Mouse (Mus musculus): ENCODE data around the gene Stmn1. TPM values are rescaled to one million over a fixed set of nuclear protein-coding genes. Genes with fewer than 3 reads are reported as not detected.

Gene Stmn1
- total and polyA plus RNA-seq, 2 experiments from 2014 or later, result 1,269 to 6,261 TPM

GRCm38 (mm10) chr4:134465789-134466188, 2.3 kb upstream of the Stmn1 start:
- DNase-seq (ENCODE audit: low spot score), result peak; percentile 59
- no peaks in the 10 kb centered on the region for H3K27me3 ChIP-seq (ENCODE audit: insufficient read depth, low read length)
- no peaks in the 10 kb centered on the region for H3K36me3 ChIP-seq (ENCODE audit: insufficient read depth, low read length)
- H3K9ac ChIP-seq (replicated peaks; ENCODE audit: low read length, poor library complexity, severe bottlenecking), result peak overlapping the region; percentile 37; the same call in 1 of the 2 replicates
- no peak for ATAC-seq (ENCODE audit: low FRiP score)
- no peaks in the 10 kb centered on the region for H3K9me3 ChIP-seq (ENCODE audit: low read length)
- TF ChIP-seq CTCF (IDR thresholded peaks at IDR 0.05), result no peak
- H3K4me1 ChIP-seq (ENCODE audit: insufficient read depth, low read length), result peaks cover 9% of the 10 kb centered on the region; the same call in 1 of the 2 replicates
- WGBS, result 14% methylated on average over 12 of the region's 12 CpGs
- H3K27ac ChIP-seq (ENCODE audit: low read depth, low read length), result peak overlapping the region; percentile 99
- H3K4me2 ChIP-seq (ENCODE audit: low read depth, low read length, poor library complexity, severe bottlenecking), result peak overlapping the region; percentile 5
- 0 out of 2 replicates have a peak overlapping the region, but pooled peaks have one; percentile 12 for H3K4me3 ChIP-seq (ENCODE audit: low read depth, low read length)

GRCm38 (mm10) chr4:134466381-134467262, 1.5 kb upstream of the Stmn1 start:
- Histone ChIP-seq H3K4me2 (ENCODE audit: low read depth, low read length, poor library complexity, severe bottlenecking) (peak overlapping the region; percentile 86), H3K9ac (replicated peaks; ENCODE audit: low read length, poor library complexity, severe bottlenecking) (peak overlapping the region; percentile 99), H3K9me3 (ENCODE audit: low read length) (no peaks in the 10 kb centered on the region), H3K27me3 (ENCODE audit: insufficient read depth, low read length) (no peaks in the 10 kb centered on the region), H3K4me1 (ENCODE audit: insufficient read depth, low read length) (peaks cover 16% of the 10 kb centered on the region; the same call in 1 of the 2 replicates), H3K36me3 (ENCODE audit: insufficient read depth, low read length) (no peaks in the 10 kb centered on the region), H3K4me3 (ENCODE audit: low read depth, low read length) (peak overlapping the region; percentile 94), H3K27ac (ENCODE audit: low read depth, low read length) (peak overlapping the region; percentile 99)
- no peak for TF ChIP-seq CTCF (IDR thresholded peaks at IDR 0.05)
- DNase-seq (ENCODE audit: low spot score) (no peak), ATAC-seq (ENCODE audit: low FRiP score) (no peak)
- 22% methylated on average over 11 of the region's 11 CpGs for WGBS

GRCm38 (mm10) chr4:134467435-134468214, 495 bp upstream of the Stmn1 start:
- H3K9ac ChIP-seq (replicated peaks; ENCODE audit: low read length, poor library complexity, severe bottlenecking), result peak overlapping the region; percentile 99
- under 1% methylated on average over 31 of the region's 31 CpGs for WGBS
- peak overlapping the region; percentile 86 for H3K4me2 ChIP-seq (ENCODE audit: low read depth, low read length, poor library complexity, severe bottlenecking)
- no peaks in the 10 kb centered on the region for H3K36me3 ChIP-seq (ENCODE audit: insufficient read depth, low read length)
- DNase-seq (ENCODE audit: low spot score) (peak; percentile 70), ATAC-seq (ENCODE audit: low FRiP score) (peak; percentile 15)
- H3K27ac ChIP-seq (ENCODE audit: low read depth, low read length), result peak overlapping the region; percentile 99
- H3K4me1 ChIP-seq (ENCODE audit: insufficient read depth, low read length), result peaks cover 22% of the 10 kb centered on the region; the same call in 1 of the 2 replicates
- H3K4me3 ChIP-seq (ENCODE audit: low read depth, low read length), result peak overlapping the region; percentile 94
- H3K9me3 ChIP-seq (ENCODE audit: low read length), result no peaks in the 10 kb centered on the region
- no peaks in the 10 kb centered on the region for H3K27me3 ChIP-seq (ENCODE audit: insufficient read depth, low read length)
- TF ChIP-seq CTCF (IDR thresholded peaks at IDR 0.05), result 0 out of 2 replicates have a peak, but pooled peaks have one; percentile 8

GRCm38 (mm10) chr4:134468578-134469266, 602 bp downstream of the Stmn1 start:
- Histone ChIP-seq H3K36me3 (ENCODE audit: insufficient read depth, low read length) (peaks cover under 1% of the 10 kb centered on the region; the same call in 1 of the 2 replicates), H3K9ac (replicated peaks; ENCODE audit: low read length, poor library complexity, severe bottlenecking) (peak overlapping the region; percentile 99), H3K4me1 (ENCODE audit: insufficient read depth, low read length) (peaks cover 22% of the 10 kb centered on the region; the same call in 1 of the 2 replicates), H3K27ac (ENCODE audit: low read depth, low read length) (peak overlapping the region; percentile 99), H3K4me3 (ENCODE audit: low read depth, low read length) (peak overlapping the region; percentile 94), H3K4me2 (ENCODE audit: low read depth, low read length, poor library complexity, severe bottlenecking) (peak overlapping the region; percentile 86), H3K27me3 (ENCODE audit: insufficient read depth, low read length) (no peaks in the 10 kb centered on the region), H3K9me3 (ENCODE audit: low read length) (no peaks in the 10 kb centered on the region)
- DNase-seq (ENCODE audit: low spot score) (peak; percentile 96), ATAC-seq (ENCODE audit: low FRiP score) (peak; percentile 85)
- 1% methylated on average over 61 of the region's 68 CpGs for WGBS
- TF ChIP-seq CTCF (IDR thresholded peaks at IDR 0.05), result no peak

GRCm38 (mm10) chr4:134469341-134469796, 1.2 kb downstream of the Stmn1 start:
- Histone ChIP-seq H3K4me2 (ENCODE audit: low read depth, low read length, poor library complexity, severe bottlenecking) (peak overlapping the region; percentile 86), H3K4me3 (ENCODE audit: low read depth, low read length) (peak overlapping the region; percentile 94), H3K27ac (ENCODE audit: low read depth, low read length) (peak overlapping the region; percentile 99), H3K36me3 (ENCODE audit: insufficient read depth, low read length) (peaks cover 7% of the 10 kb centered on the region), H3K27me3 (ENCODE audit: insufficient read depth, low read length) (no peaks in the 10 kb centered on the region), H3K4me1 (ENCODE audit: insufficient read depth, low read length) (peaks cover 26% of the 10 kb centered on the region; the same call in 1 of the 2 replicates), H3K9ac (replicated peaks; ENCODE audit: low read length, poor library complexity, severe bottlenecking) (peak overlapping the region; percentile 99), H3K9me3 (ENCODE audit: low read length) (no peaks in the 10 kb centered on the region)
- no peak for TF ChIP-seq CTCF (IDR thresholded peaks at IDR 0.05)
- ATAC-seq (ENCODE audit: low FRiP score) (peak; percentile 21; the same call in 1 of the 2 replicates), DNase-seq (ENCODE audit: low spot score) (peak; percentile 74)
- WGBS, result 2% methylated on average over 6 of the region's 6 CpGs

Measured in midbrain, postnatal 0 days (tissue).